Mouse (Mus musculus) hindbrain, embryonic 12.5 days (tissue): ENCODE results near the gene Zfp672. TPM values are rescaled to one million over a fixed set of nuclear protein-coding genes. Genes with fewer than 3 reads are reported as not detected.
"Not testable (repeated sequence)": the region's sequence is repeated elsewhere in the genome, so short reads cannot be mapped to it uniquely, and the experiment has no call there.

ENCODE experiments used
- ATAC-seq: fragments of 200-750 bp; cut with Nextera tagmentation; 2 replicates; pipeline ENCODE4 v1.8.0; 2017; ENCODE audit warnings: moderate TSS enrichment; ENCODE audit not compliant: low FRiP score
- H3K27ac ChIP-seq: fragments of 300-500 bp; sonication (generic); 2 replicates; pipeline ENCODE4 v1.5.1; 2016; ENCODE audit warnings: mild to moderate bottlenecking
- H3K27me3 ChIP-seq: fragments of 300-500 bp; sonication (generic); 2 replicates; pipeline ENCODE4 v1.6.1; 2016; ENCODE audit warnings: mild to moderate bottlenecking
- H3K36me3 ChIP-seq: fragments of 300-500 bp; sonication (generic); 2 replicates; pipeline ENCODE4 v1.6.1; 2016; ENCODE audit warnings: mild to moderate bottlenecking
- H3K4me1 ChIP-seq: fragments of 300-500 bp; sonication (generic); 2 replicates; pipeline ENCODE4 v1.6.1; 2016
- H3K4me2 ChIP-seq: fragments of 300-500 bp; sonication (generic); replicated peaks from 2 replicates; pipeline ENCODE4 v1.6.1; 2016; ENCODE audit warnings: mild to moderate bottlenecking
- H3K4me3 ChIP-seq: fragments of 300-500 bp; sonication (generic); 2 replicates; pipeline ENCODE4 v1.5.1; 2016; ENCODE audit warnings: mild to moderate bottlenecking
- H3K9ac ChIP-seq: fragments of 300-500 bp; sonication (generic); 2 replicates; pipeline ENCODE4 v1.6.1; 2016; ENCODE audit warnings: mild to moderate bottlenecking, moderate library complexity
- H3K9me3 ChIP-seq: fragments of 300-500 bp; sonication (generic); replicated peaks from 2 replicates; pipeline ENCODE4 v1.6.1; 2016; ENCODE audit warnings: mild to moderate bottlenecking
- WGBS: fragments of 180-500 bp; shearing (Covaris S2); methylation state at CpG from one replicate; pipeline ENCODE4 v1.1.7; 2016; 5-methylcytosine and 5-hydroxymethylcytosine counted together
- polyA plus RNA-seq: library from polyadenylated mRNA; unstranded; fragments of >200 nt; fragmentation: Nextera tagmentation; extraction: Ambion mirVana; gene quantifications from 2 replicates; pipeline ENCODE4 v1.2.1, GENCODE M21; 2016

The Zfp672 gene
- 34.1 and 39.4 TPM in 2 replicates for polyA plus RNA-seq

- peak within 1 kb of the TSS; percentile 90 for H3K9ac ChIP-seq
- H3K36me3 ChIP-seq, result peaks cover 40% of the 10 kb centered on the region
- H3K27me3 ChIP-seq, result no peaks in the 10 kb centered on the region
- WGBS, result under 1% methylated on average over 52 of the region's 52 CpGs
- H3K4me1 ChIP-seq, result peaks cover 32% of the 10 kb centered on the region
- no peaks in the 10 kb centered on the region for H3K9me3 ChIP-seq
- ATAC-seq, result peak; percentile 96
- H3K27ac ChIP-seq, result peak within 1 kb of the TSS; percentile 76
- H3K4me3 ChIP-seq, result peak within 1 kb of the TSS; percentile 83
- peak within 1 kb of the TSS; percentile 92 for H3K4me2 ChIP-seq
Measured at GRCm38 (mm10) chr11:58330276-58331148, at the start of gene Zfp672, which contains the start of gene Sh3bp5l. Gene Zfp672 (minus strand): TSS chr11:58330339. Gene Sh3bp5l (plus strand): TSS chr11:58330724.

GRCm38 (mm10) chr11:58379516-58379915, 49.4 kb upstream of the Zfp672 start:
- Histone ChIP-seq H3K9ac (no peak overlapping the region), H3K27ac (no peak overlapping the region), H3K4me2 (no peak overlapping the region), H3K9me3 (no peaks in the 10 kb centered on the region), H3K4me1 (no peaks in the 10 kb centered on the region), H3K4me3 (no peak overlapping the region), H3K36me3 (no peaks in the 10 kb centered on the region), H3K27me3 (no peaks in the 10 kb centered on the region)
- WGBS, result 82% methylated on average over 1 of the region's 1 CpGs
- ATAC-seq, result no peak

- Histone ChIP-seq H3K9me3 (no peaks in the 10 kb centered on the region), H3K4me2 (no peak within 1 kb of the TSS), H3K4me3 (no peak within 1 kb of the TSS), H3K27ac (no peak within 1 kb of the TSS), H3K27me3 (no peaks in the 10 kb centered on the region), H3K9ac (no peak within 1 kb of the TSS), H3K4me1 (no peaks in the 10 kb centered on the region), H3K36me3 (no peaks in the 10 kb centered on the region)
- WGBS, result 91% methylated on average over 3 of the region's 3 CpGs
- no peak for ATAC-seq
Measured at GRCm38 (mm10) chr11:58378763-58379278, 48.7 kb upstream of the Zfp672 start, which contains the start of gene Lypd8. Gene Lypd8 (plus strand): TSS chr11:58379043.

- no peaks in the 10 kb centered on the region for H3K36me3 ChIP-seq
- no peak for ATAC-seq
- no peak overlapping the region for H3K4me2 ChIP-seq
Measured at GRCm38 (mm10) chr11:58377686-58378085, 47.5 kb upstream of the Zfp672 start.

GRCm38 (mm10) chr11:58377273-58377672, 47.1 kb upstream of the Zfp672 start:
- H3K9me3 ChIP-seq, result no peaks in the 10 kb centered on the region
- H3K36me3 ChIP-seq, result no peaks in the 10 kb centered on the region
- WGBS, result 84% methylated on average over 2 of the region's 2 CpGs
- no peaks in the 10 kb centered on the region for H3K4me1 ChIP-seq
- H3K9ac ChIP-seq, result no peak overlapping the region
- ATAC-seq, result no peak
- H3K4me2 ChIP-seq, result no peak overlapping the region
- H3K27ac ChIP-seq, result no peak overlapping the region
- no peaks in the 10 kb centered on the region for H3K27me3 ChIP-seq
- H3K4me3 ChIP-seq, result no peak overlapping the region

More at GRCm38 (mm10) chr11:58377686-58378085, 47.5 kb upstream of the Zfp672 start:
- Histone ChIP-seq H3K9ac (no peak overlapping the region), H3K4me1 (no peaks in the 10 kb centered on the region), H3K27ac (no peak overlapping the region), H3K27me3 (no peaks in the 10 kb centered on the region), H3K9me3 (no peaks in the 10 kb centered on the region), H3K4me3 (no peak overlapping the region)
- WGBS, result 91% methylated on average over 1 of the region's 1 CpGs

- H3K4me1 ChIP-seq, H3K27me3 ChIP-seq, H3K36me3 ChIP-seq, H3K9me3 ChIP-seq, H3K27ac ChIP-seq, H3K9ac ChIP-seq, ATAC-seq, H3K4me3 ChIP-seq, H3K4me2 ChIP-seq: not testable (repeated sequence)
- WGBS, result no CpG with 5 or more reads among the region's 6 CpGs
Measured at GRCm38 (mm10) chr11:58366191-58366590, 36.1 kb upstream of the Zfp672 start.

- 67% methylated on average over 3 of the region's 3 CpGs for WGBS
- ATAC-seq, result no peak
- Histone ChIP-seq H3K9me3 (no peaks in the 10 kb centered on the region), H3K36me3 (no peaks in the 10 kb centered on the region), H3K4me1 (no peaks in the 10 kb centered on the region), H3K4me3 (no peak overlapping the region), H3K4me2 (no peak overlapping the region), H3K27ac (no peak overlapping the region), H3K9ac (no peak overlapping the region), H3K27me3 (no peaks in the 10 kb centered on the region)
Measured at GRCm38 (mm10) chr11:58364454-58364853, 34.3 kb upstream of the Zfp672 start.

- not testable (repeated sequence) for H3K27me3 ChIP-seq, H3K4me1 ChIP-seq, H3K36me3 ChIP-seq, H3K9me3 ChIP-seq, H3K4me2 ChIP-seq, H3K27ac ChIP-seq, ATAC-seq, H3K4me3 ChIP-seq, H3K9ac ChIP-seq
- no CpG with 5 or more reads among the region's 6 CpGs for WGBS
Measured at GRCm38 (mm10) chr11:58362562-58362961, 32.4 kb upstream of the Zfp672 start.

- no peak overlapping the region for H3K9ac ChIP-seq
- H3K36me3 ChIP-seq, result no peaks in the 10 kb centered on the region
- no peak for ATAC-seq
- H3K27me3 ChIP-seq, result no peaks in the 10 kb centered on the region
- no peaks in the 10 kb centered on the region for H3K9me3 ChIP-seq
- no peak overlapping the region for H3K4me3 ChIP-seq
- no peaks in the 10 kb centered on the region for H3K4me1 ChIP-seq
- 88% methylated on average over 6 of the region's 6 CpGs for WGBS
- H3K4me2 ChIP-seq, result no peak overlapping the region
- H3K27ac ChIP-seq, result no peak overlapping the region
Measured at GRCm38 (mm10) chr11:58357844-58358534, 27.9 kb upstream of the Zfp672 start.

GRCm38 (mm10) chr11:58357042-58357441, 26.9 kb upstream of the Zfp672 start:
- WGBS, result 85% methylated on average over 3 of the region's 3 CpGs
- ATAC-seq, result no peak
- Histone ChIP-seq H3K4me3 (no peak overlapping the region), H3K27me3 (no peaks in the 10 kb centered on the region), H3K4me1 (no peaks in the 10 kb centered on the region), H3K4me2 (no peak overlapping the region), H3K9me3 (no peaks in the 10 kb centered on the region), H3K36me3 (no peaks in the 10 kb centered on the region), H3K27ac (no peak overlapping the region), H3K9ac (no peak overlapping the region)

GRCm38 (mm10) chr11:58354927-58355326, 24.8 kb upstream of the Zfp672 start:
- Histone ChIP-seq H3K4me2 (no peak overlapping the region), H3K27ac (no peak overlapping the region), H3K36me3 (no peaks in the 10 kb centered on the region; the same call in 1 of the 2 replicates), H3K4me3 (no peak overlapping the region), H3K9me3 (no peaks in the 10 kb centered on the region), H3K27me3 (no peaks in the 10 kb centered on the region), H3K4me1 (no peaks in the 10 kb centered on the region), H3K9ac (no peak overlapping the region)
- no peak for ATAC-seq
- 83% methylated on average over 3 of the region's 3 CpGs for WGBS

- ATAC-seq, result no peak
- H3K4me1 ChIP-seq, result no peaks in the 10 kb centered on the region
- H3K27ac ChIP-seq, result no peak overlapping the region
- no peak overlapping the region for H3K4me2 ChIP-seq
- H3K9me3 ChIP-seq, result no peaks in the 10 kb centered on the region
- 69% methylated on average over 10 of the region's 10 CpGs for WGBS
- H3K4me3 ChIP-seq, result no peak overlapping the region
- no peaks in the 10 kb centered on the region for H3K27me3 ChIP-seq
- no peaks in the 10 kb centered on the region; the same call in 1 of the 2 replicates for H3K36me3 ChIP-seq
- H3K9ac ChIP-seq, result no peak overlapping the region
Measured at GRCm38 (mm10) chr11:58354476-58354875, 24.3 kb upstream of the Zfp672 start.
